Mouse (Mus musculus) midbrain, embryonic 10.5 days (tissue): ENCODE measurements around the gene Nr2e3. TPM values are rescaled to one million over a fixed set of nuclear protein-coding genes. Genes with fewer than 3 reads are reported as not detected.

ENCODE experiments used
- polyA plus RNA-seq: library from polyadenylated mRNA; unstranded; fragments of >200 nt; fragmentation: Nextera tagmentation; extraction: Ambion mirVana; gene quantifications from 2 replicates; pipeline ENCODE4 v1.2.1, GENCODE M21; 2016

Gene Nr2e3
- polyA plus RNA-seq, 1 experiment from 2014 or later = not detected

Other genes starting within 250 kb of the Nr2e3 start
- gene Senp8, start 209.9 kb downstream of the Nr2e3 start, polyA plus RNA-seq = 21.7 and 22.0 TPM in 2 replicates
- gene Myo9a, start 209.8 kb downstream of the Nr2e3 start, polyA plus RNA-seq = 10.4 and 12.6 TPM in 2 replicates